Mouse (Mus musculus) neutrophil, adult 5-6 weeks (primary cell): ENCODE data around the gene Gnptg. TPM values are rescaled to one million over a fixed set of nuclear protein-coding genes. Genes with fewer than 3 reads are reported as not detected.

Experiments
- ATAC-seq: fragments of 151-379, 151-347 bp; 2 replicates; pipeline ENCODE4 v1.8.0; 2017; ENCODE audit warnings: mild to moderate bottlenecking, moderate TSS enrichment; ENCODE audit not compliant: insufficient number of reproducible peaks, poor library complexity, low FRiP score, severe bottlenecking; ENCODE audit errors: extremely low read depth
- total RNA-seq: library from RNA; stranded (forward); fragments of 200-1000 nt; gene quantifications from 2 replicates; pipeline ENCODE4 v1.2.3, GENCODE M21; 2017

Gene Gnptg
- 14.4 and 19.4 TPM in 2 replicates for total RNA-seq

DNA sequence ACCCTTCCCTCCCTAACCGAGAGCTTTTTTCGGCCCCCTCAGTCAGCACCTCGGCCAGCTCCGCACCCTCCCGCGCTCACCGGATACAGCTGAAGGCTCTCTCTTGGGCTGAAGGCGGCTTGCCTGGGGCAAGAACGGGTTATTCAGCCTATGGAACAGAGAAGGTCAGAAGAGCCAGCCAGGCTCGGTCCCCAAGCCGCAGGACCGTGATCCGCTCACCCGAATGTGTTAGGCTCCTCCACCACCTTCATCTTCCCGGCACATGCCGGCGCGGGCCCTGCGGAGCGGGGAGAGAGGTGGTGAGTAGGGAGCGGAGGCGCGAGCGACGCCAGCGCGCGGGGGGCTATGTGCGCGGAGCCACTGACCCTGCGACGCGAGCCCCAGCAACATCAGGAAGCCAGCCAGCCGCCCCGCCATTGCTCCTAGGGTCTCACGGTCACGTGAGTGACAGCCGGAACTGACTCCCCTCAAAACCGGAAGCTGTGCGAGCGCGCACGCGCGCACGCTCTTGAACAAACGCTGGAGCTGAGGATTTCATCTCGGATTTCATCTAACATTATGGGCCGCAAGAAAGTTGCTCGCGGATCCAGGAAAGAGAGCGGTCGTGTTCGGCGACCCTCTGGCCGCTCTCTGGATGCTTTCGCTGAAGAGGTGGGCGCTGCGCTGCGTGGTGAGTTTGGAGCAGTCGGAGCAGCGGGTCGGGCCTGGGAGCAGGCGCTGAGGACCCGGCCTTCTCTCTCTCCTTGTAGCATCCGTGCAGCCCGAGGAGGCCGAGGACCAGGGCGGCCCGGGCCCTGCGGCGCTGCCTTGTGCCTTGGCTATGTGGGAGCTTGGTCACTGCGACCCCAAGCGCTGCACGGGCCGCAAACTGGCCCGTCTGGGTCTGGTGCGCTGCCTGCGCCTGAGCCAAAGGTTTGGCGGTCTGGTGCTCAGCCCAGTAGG lies at the start of gene Gnptg, which contains the start of gene Tsr3:
Gene Gnptg (minus strand): TSS at position 430 of the 942 bp plus-strand sequence.
Gene Tsr3 (plus strand): TSS at position 476 of the 942 bp plus-strand sequence.
- ATAC-seq, result peak; percentile 59

DNA sequence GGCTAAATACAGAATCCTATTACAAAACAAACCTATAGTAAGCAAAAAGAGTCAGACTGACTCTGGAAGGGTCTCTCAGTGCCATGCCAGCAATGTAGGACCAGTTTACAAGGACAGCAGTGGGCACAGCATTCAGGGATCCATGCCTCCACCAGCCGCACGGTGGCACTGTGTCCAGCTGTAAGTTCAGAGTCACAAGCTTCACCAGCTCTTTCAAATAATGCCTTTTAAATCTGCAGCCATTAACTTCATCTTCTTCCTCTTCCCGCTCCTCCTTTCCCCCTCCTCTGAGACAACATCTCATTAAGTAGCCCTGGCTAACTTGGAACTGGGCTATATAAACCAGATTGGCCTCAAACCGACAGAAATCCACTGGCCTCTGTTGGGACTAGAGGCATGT lies 48.9 kb upstream of the Gnptg start:
- ATAC-seq, result peak; percentile 58; the same call in 1 of the 2 replicates

DNA sequence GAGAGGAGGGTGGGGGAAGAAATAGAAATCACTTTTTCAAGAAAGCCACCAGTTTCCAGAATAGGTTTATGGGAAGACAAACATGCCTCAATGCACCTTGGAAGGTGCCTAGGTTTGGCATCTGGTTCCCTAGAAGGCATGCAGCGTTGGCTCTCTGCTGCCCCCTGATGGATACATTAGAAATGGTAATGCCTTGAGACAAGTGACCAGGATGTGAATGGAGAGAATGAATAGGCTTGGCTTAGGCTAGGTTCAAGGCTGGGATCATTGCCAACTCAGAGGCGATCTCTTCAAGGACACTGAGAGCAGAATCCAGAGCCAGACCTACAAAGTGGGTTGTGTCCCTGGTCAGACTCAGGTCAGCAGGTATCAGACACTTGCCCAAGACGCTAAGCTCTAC lies 45.1 kb upstream of the Gnptg start:
- ATAC-seq, result peak; percentile 86; the same call in 1 of the 2 replicates

DNA sequence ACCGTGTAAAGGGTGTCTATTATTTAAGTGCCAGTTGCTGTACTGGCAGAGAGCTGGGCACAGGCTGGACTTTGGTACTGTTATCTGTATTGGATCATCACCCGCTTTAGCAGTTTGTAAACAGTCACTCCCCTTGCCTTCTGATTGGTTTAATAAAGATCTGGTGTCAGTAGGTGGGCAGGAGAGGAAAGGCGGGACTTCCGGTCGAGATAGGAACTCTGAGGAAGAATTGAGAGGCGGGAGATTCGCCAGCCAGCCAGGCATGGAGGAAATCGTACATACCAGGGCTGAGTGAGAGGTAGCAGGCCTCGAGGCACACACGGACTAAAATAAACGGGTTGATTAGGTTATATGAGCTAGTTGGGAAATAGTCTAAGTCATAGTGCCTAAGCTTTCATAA lies 42.2 kb upstream of the Gnptg start:
- 0 out of 2 replicates have a peak, but pooled peaks have one; percentile 33 for ATAC-seq

DNA sequence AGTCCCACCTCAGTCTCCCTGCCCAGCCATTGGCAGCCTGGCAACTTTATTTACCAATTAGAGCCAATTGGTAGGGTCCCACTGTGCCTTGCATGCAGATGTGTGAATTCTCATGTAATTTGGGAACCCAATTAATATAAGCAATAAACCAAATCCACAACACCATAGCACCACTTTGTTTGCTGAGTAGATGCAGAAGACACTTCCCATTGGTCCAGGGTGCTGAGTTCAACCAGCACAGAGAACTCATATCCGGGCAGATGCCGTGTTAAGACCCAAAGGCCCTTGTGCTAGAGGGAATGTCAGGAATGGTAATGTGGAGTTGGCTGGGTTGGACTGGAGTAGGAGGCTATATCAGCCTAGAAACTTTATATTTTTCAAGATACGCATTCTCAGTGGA lies 35.9 kb upstream of the Gnptg start:
- no peak for ATAC-seq

DNA sequence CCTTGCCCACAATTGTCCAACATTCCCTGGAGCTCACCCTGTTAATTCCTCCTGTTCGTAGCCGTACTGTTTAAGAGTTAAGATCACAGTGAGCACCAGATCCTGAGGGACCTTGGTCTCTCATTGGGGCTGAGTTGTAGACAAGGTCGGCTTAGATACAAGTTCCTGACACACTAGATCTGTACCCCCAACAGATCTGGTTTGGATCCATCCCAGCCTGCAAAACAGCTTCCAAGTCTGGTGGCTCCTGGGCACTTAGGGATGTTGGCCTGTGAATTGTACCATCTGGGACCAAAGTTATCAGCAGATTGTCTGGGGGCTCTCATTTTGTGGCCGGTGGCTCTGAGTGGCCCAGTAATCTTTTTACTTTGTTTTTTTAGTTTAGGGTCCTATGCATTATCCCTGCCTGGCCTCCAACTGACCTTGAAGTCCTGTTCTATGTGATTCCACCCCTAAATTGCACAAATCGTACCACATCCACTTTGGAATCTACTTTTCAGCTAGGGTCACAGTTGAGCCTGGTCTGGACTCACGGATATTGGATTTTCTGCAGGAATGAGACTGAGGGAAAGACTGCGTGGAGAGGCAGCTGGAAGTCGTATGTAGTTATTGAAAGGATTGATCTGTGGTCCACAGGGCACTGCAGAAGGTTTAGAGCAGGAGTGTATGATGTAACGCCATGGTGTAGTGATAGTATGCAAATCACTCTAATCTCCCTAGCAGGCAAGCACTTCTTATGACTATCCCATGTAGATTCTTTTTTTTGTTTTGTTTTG lies 34.8 kb upstream of the Gnptg start, which contains the start of gene Ube2i:
Gene Ube2i (minus strand): TSS at position 52 of the 776 bp plus-strand sequence.
- no peak for ATAC-seq

DNA sequence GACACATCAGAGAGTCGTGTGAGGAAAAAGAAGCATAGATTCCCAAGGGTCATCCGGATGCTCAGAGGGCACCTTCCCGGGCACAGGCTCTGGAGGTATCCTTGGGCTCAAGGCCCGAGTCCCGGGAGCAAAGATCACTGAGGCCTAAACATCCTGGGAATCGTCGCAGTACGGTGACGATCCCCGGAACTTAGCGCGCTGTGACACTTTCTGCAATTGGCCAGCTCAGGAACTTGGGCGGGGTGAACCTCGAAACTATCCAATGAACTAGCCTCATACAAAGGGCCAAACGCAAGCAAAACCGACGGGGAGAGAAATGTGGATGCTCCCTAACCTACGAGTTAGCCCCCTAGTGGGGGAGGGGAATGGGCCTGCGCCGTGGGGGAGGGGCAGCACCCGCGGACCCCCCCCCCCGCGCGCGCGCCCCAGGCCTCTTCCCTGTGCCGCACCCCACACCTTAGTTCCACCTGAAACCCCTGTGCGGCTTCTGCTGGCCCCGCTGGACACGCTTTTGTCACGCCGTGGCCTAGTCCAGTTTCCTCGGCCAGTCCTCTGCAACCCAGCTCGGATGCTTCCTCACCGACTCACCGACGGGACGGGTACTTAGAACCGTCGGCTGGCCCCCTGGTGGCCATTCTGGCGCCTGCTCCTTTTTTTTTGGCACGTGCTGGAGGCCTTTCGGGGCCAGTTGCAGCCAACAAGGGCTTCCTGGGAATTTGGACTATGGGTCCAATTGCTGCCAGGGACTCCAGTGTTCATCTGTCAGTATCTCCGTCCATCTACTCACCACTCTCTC lies 34.0 kb upstream of the Gnptg start:
- ATAC-seq, result peak; percentile 77

DNA sequence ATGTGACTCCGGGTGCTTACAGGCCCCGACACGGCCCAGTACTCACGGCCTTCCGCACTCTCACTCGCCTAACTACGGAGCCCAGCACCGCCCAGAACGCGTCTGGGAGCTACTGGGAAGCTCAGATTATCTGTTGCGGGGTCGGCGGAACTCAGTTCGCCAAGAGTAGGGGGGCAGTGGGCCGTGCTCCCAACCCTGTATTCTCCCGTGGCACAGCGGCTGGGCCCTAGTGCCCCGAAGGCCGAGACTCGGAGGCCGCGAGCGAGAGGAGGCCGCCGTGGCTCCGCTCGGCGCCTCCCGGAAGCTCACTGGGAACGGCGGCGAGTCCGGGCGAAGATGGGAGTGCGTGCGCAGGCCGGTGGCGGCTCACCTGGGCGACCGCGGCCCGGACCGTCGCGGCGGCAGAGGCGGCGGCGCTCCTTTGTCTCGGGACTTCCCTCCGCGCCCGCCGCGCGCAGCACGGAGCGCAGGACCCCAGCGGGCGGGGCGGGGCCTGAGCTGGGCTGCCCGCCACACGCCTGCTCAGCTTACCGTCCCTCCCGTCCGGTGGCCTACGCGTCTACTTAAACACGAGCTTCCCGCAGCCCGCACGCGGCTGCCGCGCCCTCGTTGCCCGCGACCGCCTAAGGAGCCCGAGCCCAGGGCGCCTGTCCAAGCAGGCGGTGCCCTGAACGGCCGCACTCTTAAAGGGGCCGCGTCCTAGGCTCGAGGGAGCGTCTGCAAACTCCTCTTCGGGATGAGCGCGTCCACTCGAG lies 33.2 kb upstream of the Gnptg start:
- peak; percentile 54 for ATAC-seq

DNA sequence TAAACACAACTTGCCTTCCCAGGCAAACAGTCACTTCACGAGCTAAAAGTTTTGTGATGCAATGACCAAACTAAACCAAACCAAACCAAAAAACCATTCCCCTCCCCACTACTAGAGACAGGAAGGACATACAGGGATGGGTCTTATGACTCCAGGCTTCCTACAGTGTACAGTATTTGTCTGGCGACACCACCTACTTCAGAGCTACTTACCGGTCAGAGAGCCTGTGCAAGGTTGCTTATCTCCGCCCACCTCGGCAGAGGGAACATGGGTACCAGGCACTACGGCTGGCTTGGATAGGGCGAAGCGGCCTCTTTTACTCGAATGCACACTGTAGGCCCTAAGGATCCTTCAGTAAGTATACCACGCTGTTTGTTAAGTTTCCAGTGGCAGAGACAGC lies 32.4 kb upstream of the Gnptg start:
- no peak for ATAC-seq

DNA sequence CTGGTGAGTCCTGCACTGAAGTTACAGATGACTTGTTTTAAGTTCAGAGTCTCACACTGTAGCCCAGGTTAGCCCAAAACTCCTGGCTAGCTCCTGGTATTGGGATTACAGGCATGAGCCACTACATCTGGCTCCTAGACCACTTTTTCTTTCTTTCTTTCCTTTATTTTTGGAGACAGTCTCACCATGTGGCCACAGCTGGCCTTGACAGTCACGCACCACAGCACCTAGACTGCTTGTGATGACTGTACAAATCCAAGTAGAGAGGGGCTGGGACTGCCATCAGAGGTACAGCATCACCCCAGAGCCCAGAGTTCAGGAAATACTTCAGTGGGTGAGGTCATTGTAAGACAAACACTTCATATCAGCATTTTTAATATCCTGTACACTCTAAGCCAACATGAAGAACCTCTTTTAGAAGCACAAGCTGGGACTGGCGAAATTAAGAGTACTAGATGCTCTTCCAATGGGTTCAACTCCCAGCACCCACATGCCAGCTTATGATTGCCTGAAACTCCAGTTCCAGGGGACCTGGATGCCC lies 30.9 kb upstream of the Gnptg start:
- ATAC-seq, result no peak

DNA sequence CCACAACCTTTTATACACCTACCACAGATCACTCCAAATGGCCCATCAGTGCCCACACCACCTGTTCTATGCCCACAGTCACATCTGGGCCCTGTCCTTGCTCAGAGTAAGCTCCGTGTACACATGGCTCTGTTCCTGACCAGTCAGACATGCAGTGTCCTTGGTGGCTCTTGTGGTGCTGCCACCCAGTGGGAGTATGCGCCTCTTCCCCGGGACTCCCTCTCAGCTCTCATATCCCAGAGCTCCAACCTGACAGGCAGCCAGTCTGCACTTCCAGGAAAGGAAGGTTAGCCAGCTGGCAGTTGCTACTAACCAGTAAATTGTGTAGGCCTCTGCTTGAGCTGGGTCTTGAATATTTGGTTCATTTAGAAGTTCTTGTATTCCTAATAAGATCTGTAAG lies 24.5 kb upstream of the Gnptg start:
- ATAC-seq, result no peak

DNA sequence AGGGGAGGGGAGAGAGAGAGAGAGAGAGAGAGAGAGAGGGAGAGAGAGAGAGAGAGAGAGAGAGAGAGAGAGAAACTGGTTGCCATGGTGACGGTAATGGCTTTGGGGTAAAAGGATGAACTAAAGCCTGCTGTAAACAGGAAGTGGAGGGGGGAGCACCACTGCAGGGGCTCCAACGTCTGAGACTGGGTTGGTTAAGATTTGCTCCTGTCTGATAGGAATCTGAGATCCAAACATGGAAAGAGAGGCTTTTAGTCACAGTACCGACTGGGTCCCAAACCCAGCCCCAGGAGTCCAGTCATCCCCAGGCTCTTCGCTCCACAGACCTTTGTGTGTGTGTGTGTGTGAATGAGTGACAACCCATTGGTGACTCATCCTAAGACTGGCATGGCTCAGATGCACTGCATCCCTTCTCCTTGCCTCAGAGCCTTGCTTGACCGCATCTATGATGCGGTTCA lies 17.9 kb upstream of the Gnptg start:
- no peak for ATAC-seq

DNA sequence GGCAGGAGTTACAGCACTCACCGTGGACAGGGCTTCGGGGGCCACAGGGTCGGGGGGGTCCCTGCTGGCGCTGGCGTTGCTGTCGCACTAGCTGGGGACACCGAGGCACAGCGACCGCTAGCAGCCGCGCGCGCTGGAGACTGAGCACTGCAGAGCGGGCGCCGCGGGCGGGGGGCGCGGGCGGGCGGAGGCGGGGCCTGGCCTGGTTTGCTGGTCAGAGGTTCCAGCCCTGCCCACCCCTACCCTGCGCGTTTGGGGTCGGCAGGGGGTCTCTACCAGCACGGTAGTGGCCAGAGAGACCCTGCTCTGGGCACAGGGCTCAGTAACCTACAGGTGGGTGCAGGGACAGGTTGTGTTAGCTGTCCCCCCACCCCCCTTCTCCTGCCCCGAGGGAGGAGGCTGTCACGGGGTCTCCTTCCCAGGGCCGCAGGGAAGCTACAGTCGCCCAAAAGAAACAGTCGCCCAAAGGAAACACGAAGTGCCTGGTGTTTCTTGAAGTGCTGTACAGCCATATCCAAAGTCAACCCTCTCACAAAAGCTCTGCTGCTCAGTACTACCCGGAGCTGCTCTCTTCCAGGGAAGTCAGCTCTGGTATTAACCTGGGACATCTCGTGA lies 16.3 kb upstream of the Gnptg start, which contains the start of gene Baiap3:
Gene Baiap3 (minus strand): TSS at position 225 of the 615 bp plus-strand sequence.
- no peak for ATAC-seq

DNA sequence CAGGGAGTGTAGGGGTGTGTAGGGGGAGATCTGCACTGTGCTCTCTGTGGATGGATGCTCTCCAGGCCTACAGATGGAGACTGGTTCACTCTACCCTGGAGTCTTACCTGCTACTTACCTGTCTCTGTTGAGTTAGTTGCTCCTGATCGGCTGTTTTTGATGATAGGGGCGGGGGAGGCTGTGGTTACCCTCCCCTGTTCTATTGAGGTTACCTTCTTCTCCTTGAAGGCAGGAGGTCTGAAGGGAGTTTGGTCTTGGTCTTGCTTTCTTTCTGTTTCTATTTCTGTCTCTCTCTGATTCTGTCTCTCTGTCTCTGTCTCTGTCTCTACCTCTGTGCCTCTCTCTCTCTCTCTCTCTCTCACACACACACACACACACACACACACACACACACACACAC lies 15.2 kb upstream of the Gnptg start:
- no peak for ATAC-seq

DNA sequence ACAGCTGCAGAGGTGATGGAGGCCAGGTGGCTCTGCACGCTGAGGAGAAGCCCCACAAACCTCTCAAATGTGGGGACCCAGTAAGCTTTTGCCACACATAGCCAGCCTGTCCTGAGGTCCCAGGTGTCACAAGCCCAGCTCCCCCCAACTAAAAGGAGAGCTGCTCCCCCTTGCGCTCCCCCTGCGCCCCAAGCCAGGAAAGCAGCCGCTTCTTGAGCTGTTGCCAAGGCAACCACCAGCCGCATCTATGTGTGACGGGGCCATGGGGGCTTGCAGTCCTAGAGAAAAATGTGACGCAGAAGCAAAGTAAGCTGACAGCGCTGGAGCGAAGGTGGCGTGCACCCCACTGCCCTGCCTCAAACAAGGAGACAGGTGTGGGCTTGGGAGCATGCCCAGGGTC lies 13.8 kb upstream of the Gnptg start:
- no peak for ATAC-seq

DNA sequence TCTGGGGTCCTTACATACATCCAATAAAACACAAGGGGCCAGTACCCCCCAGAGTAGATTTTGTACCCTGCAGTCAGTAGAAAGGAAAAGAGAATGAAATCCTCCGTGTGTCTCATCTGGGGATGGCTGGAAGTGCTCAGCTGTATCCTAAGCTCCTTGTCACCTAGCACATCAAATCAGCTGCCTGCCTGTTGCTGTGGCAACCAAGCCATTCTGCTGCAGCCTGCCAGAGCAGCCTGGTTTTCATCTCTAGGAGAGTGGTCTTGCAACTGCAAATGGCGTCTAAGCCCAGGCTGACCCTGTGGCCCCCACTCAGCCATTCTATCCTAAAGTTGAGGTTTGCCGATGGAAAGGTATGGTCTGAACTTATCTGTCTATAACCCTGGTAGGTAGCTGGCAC lies 12.7 kb upstream of the Gnptg start:
- ATAC-seq, result no peak

DNA sequence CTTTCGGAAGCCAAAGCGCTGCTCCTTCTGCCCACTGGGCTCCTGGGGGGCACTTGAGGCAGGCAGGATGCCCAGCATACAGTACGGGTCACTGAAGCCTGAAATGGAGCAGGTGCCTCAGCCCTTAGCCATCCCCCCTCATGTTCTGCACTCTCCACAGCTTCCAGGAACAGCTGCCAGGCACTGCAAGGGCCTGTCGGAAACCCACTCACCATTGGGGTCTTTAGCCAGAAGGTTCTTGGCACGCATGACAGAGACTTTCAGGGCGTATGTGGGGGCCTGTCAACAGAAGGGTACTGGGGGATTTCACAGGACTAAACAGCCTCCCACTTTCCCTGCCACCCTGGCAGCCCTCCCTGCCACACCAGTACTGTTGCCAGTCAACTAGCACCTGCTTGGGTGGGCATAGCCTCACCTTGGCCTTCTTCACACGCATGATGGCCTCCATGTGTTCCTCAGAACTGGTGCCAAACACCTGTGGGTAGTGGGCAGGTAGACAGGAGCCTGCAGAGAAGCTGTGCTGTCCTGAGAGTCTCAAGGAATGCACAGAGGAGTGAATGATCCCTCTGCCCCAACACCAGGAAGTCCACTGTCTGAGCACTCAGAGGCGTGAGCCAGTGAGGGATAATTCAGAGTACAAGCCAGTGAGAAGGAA lies 10.4 kb upstream of the Gnptg start:
- ATAC-seq, result no peak
